Mouse (Mus musculus) neural tube, postnatal 0 days (tissue): ENCODE data around the gene Spata5. TPM values are rescaled to one million over a fixed set of nuclear protein-coding genes. Genes with fewer than 3 reads are reported as not detected.

Experiments used
- polyA plus RNA-seq: library from polyadenylated mRNA; unstranded; fragments of >200 nt; fragmentation: Nextera tagmentation; extraction: Ambion mirVana; gene quantifications from 2 replicates; pipeline ENCODE4 v1.2.1, GENCODE M21; 2015

The Spata5 gene
- polyA plus RNA-seq, result 18.5 and 22.6 TPM in 2 replicates

GRCm38 (mm10) chr3:37419458-37419991 is at the start of gene Spata5:
Gene Spata5 (plus strand): TSS chr3:37419896.

DNA sequence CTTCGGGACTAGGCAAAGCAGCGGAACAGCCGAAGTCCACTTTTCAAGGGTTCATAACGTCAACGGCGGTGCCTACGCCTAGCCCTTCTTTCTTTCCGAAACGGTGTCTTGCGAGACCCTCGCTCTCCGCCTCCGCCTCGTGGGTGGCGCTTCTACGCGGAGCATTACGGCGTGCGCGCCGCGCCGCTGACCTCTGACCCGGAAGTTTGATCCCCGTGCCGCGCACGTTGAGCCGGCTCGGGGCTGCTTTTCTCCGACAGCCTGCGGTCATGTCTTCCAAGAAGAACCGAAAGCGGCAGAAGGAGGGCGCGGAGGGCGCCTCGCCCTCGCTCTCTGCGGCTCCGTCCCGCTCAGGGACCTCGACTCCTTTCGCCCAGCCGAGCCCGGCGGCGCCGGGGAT is 376 bp downstream of the Spata5 start, which contains the start of gene Nudt6:
Gene Nudt6 (minus strand): TSS at position 140 of the 400 bp plus-strand sequence.

Other genes starting within 250 kb of the Spata5 start
- gene Il21, start 187.3 kb upstream of the Spata5 start, polyA plus RNA-seq, result not detected in 2 replicates
- 4.6 and 5.0 TPM in 2 replicates for gene Bbs12, start 107.3 kb upstream of the Spata5 start, polyA plus RNA-seq
- gene Cetn4, start 107.2 kb upstream of the Spata5 start, polyA plus RNA-seq, result 3.6 and 3.7 TPM in 2 replicates
- gene Fgf2, start 71.5 kb upstream of the Spata5 start, polyA plus RNA-seq, result 1.1 TPM in 2 replicates
- 8.2 and 9.9 TPM in 2 replicates for gene Nudt6, start 315 bp downstream of the Spata5 start, polyA plus RNA-seq
- gene Spry1, start 220.1 kb downstream of the Spata5 start, polyA plus RNA-seq, result 6.2 and 10.1 TPM in 2 replicates